Mouse (Mus musculus): ENCODE results near the gene Spg7. TPM values are rescaled to one million over a fixed set of nuclear protein-coding genes. Genes with fewer than 3 reads are reported as not detected.
"Not testable (repeated sequence)": the region's sequence is repeated elsewhere in the genome, so short reads cannot be mapped to it uniquely, and the experiment has no call there.

Gene Spg7
- polyA plus RNA-seq, 1 experiment from 2014 or later: 77.3 TPM

GRCm38 (mm10) chr8:123041008-123041773, 21.6 kb upstream of the Spg7 start:
- Histone ChIP-seq H3K36me3 (peaks cover 7% of the 10 kb centered on the region; the same call in 1 of the 2 replicates), H3K4me1 (replicated peaks) (peaks cover 52% of the 10 kb centered on the region), H3K9ac (peak overlapping the region; percentile 100), H3K27ac (ENCODE audit: poor library complexity, severe bottlenecking) (peak overlapping the region; percentile 97), H3K4me2 (peak overlapping the region; percentile 87), H3K9me3 (replicated peaks) (no peaks in the 10 kb centered on the region), H3K27me3 (replicated peaks) (no peaks in the 10 kb centered on the region), H3K4me3 (peak overlapping the region; percentile 100)
- under 1% methylated on average over 59 of the region's 71 CpGs for WGBS
- ATAC-seq (ENCODE audit: insufficient number of reproducible peaks, low FRiP score): no peak

DNA sequence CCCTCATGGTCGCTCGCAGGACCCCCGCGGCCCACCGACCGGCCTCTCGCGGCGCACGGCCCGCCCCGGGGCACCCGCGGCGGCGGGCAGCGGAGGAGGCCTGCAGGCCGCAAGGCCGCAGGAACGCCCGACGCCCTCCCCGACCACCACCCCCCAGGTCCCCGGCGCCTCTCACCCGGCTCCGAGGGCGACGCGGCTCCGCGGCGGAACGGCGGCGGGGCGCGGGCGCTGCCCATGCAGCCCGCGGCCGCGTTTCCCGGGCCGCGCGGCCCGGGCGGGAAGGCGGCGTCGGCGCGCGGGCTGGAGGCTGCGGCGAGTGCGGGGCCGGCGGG, 21.0 kb upstream of the Spg7 start:
- peaks cover 47% of the 10 kb centered on the region for H3K4me1 ChIP-seq (replicated peaks)
- peak overlapping the region; percentile 100 for H3K4me3 ChIP-seq
- peak overlapping the region; percentile 87 for H3K4me2 ChIP-seq
- ATAC-seq (ENCODE audit: insufficient number of reproducible peaks, low FRiP score): peak; percentile 16
- WGBS: 2% methylated on average over 59 of the region's 60 CpGs
- no peaks in the 10 kb centered on the region for H3K27me3 ChIP-seq (replicated peaks)
- H3K9ac ChIP-seq: peak overlapping the region; percentile 100
- no peaks in the 10 kb centered on the region for H3K9me3 ChIP-seq (replicated peaks)
- H3K36me3 ChIP-seq: peaks cover 7% of the 10 kb centered on the region; the same call in 1 of the 2 replicates
- peak overlapping the region; percentile 97 for H3K27ac ChIP-seq (ENCODE audit: poor library complexity, severe bottlenecking)

DNA sequence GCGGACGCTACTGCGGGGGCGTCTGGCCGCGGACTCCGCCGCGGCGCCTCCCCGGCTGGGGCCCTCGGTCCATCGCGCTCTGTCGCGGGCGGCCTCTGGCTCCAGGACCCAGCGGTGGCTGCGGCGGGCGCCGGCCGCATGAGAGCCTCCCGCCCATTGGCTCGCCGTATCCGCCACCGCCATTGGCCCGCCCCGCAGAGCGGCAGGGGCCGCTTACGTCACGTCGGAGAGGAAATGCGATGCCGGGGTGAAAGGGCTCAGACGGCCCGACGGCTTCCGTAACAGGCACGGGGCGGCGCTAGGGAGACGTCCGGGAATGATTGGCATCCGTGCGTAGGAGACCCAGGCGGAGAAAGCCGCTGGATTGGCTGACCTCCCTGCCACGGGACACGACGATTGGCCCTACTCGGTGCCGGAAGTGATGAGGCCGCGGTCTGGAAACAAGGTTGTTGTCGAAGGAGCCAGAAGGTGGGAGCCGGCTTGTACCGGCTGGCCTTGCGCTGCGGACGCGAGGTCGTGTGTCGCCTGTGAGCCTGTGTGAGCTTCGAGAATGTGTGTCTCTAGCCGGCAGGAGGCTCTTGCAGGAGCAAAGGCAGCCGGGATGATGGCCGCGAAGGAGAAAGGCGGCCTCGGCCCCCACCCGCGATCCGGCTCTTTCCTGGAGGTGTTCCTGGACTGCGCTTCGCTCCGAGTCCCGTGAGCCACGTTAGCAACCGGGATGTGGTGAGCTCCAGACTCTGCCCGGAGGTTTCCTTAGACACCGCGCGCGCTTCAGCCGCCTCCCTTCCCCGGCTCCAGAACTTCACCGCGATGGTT, 20.4 kb upstream of the Spg7 start, which contains the start of gene Ankrd11:
TSS of gene Ankrd11 (minus strand) at position 120 of the 816 bp plus-strand sequence.
- 3% methylated on average over 90 of the region's 91 CpGs for WGBS
- peak; percentile 97 for ATAC-seq (ENCODE audit: insufficient number of reproducible peaks, low FRiP score)
- peak within 1 kb of the TSS; percentile 99 for H3K27ac ChIP-seq (ENCODE audit: poor library complexity, severe bottlenecking)
- H3K9ac ChIP-seq: peak within 1 kb of the TSS; percentile 100
- H3K4me1 ChIP-seq (replicated peaks): peaks cover 41% of the 10 kb centered on the region
- H3K36me3 ChIP-seq: peaks cover 7% of the 10 kb centered on the region; the same call in 1 of the 2 replicates
- H3K9me3 ChIP-seq (replicated peaks): no peaks in the 10 kb centered on the region
- peak within 1 kb of the TSS; percentile 87 for H3K4me2 ChIP-seq
- H3K4me3 ChIP-seq: peak within 1 kb of the TSS; percentile 100
- no peaks in the 10 kb centered on the region for H3K27me3 ChIP-seq (replicated peaks)

- peaks cover 7% of the 10 kb centered on the region; the same call in 1 of the 2 replicates for H3K36me3 ChIP-seq
- peaks cover 37% of the 10 kb centered on the region for H3K4me1 ChIP-seq (replicated peaks)
- peak overlapping the region; percentile 91 for H3K9ac ChIP-seq
- H3K27ac ChIP-seq (ENCODE audit: poor library complexity, severe bottlenecking): peak overlapping the region; percentile 99
- H3K4me3 ChIP-seq: peak overlapping the region; percentile 100
- H3K4me2 ChIP-seq: peak overlapping the region; percentile 81
- no peak for ATAC-seq (ENCODE audit: insufficient number of reproducible peaks, low FRiP score)
- WGBS: 17% methylated on average over 22 of the region's 22 CpGs
- H3K9me3 ChIP-seq (replicated peaks): no peaks in the 10 kb centered on the region
- H3K27me3 ChIP-seq (replicated peaks): no peaks in the 10 kb centered on the region
These were observed 19.6 kb upstream of the Spg7 start for GRCm38 (mm10) chr8:123042974-123043625.

DNA sequence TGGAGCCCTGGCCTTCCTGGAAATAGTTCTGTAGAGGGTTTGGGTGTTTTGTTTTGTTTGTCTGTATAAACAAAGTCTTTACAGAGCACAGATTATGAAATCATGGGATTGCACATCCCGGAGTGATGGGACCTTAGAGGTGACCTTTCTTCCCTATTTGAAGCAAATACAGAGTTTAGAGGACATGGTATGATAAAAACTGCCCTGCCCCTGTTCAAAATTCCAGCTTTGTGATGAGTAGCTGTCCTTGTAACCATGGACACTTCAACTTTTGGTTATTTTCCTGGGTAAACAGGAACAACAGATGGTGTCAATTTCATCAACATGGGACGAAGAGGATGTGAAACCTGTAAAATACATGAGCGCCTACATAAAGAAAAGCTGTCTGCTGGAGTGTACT, 18.8 kb upstream of the Spg7 start:
- H3K9me3 ChIP-seq (replicated peaks): no peaks in the 10 kb centered on the region
- H3K27me3 ChIP-seq (replicated peaks): no peaks in the 10 kb centered on the region
- no peak overlapping the region for H3K27ac ChIP-seq (ENCODE audit: poor library complexity, severe bottlenecking)
- peaks cover 31% of the 10 kb centered on the region for H3K4me1 ChIP-seq (replicated peaks)
- WGBS: 87% methylated on average over 3 of the region's 3 CpGs
- H3K4me3 ChIP-seq: no peak overlapping the region
- H3K4me2 ChIP-seq: no peak overlapping the region
- peaks cover 7% of the 10 kb centered on the region; the same call in 1 of the 2 replicates for H3K36me3 ChIP-seq
- ATAC-seq (ENCODE audit: insufficient number of reproducible peaks, low FRiP score): no peak
- H3K9ac ChIP-seq: no peak overlapping the region

GRCm38 (mm10) chr8:123044743-123045425, 17.9 kb upstream of the Spg7 start:
- WGBS: 92% methylated on average over 23 of the region's 23 CpGs
- H3K4me1 ChIP-seq (replicated peaks): peaks cover 23% of the 10 kb centered on the region
- H3K4me3 ChIP-seq; H3K36me3 ChIP-seq; H3K27me3 ChIP-seq (replicated peaks); H3K9me3 ChIP-seq (replicated peaks); H3K4me2 ChIP-seq; H3K27ac ChIP-seq (ENCODE audit: poor library complexity, severe bottlenecking); H3K9ac ChIP-seq; ATAC-seq (ENCODE audit: insufficient number of reproducible peaks, low FRiP score): not testable (repeated sequence)

DNA sequence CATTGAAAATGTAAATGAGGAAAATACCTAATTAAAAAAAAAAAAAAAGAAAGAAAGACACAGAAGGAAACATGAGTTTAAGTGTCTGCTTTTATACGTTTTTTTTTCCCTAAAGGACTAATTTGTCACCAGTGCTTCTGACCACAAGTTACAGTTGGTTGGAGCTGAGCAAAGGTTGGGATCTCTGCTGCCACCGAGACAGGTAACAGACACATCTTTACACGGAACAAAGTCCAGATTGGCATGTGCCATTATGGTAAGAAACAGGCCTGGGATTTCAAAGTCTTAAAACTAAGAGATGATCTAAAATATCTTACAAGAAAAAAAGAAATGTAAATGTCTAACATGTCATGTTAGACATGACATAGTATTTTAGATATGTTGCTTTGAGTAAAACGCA, 16.0 kb upstream of the Spg7 start:
- Histone ChIP-seq H3K9ac (no peak overlapping the region), H3K27ac (ENCODE audit: poor library complexity, severe bottlenecking) (no peak overlapping the region), H3K36me3 (peaks cover 7% of the 10 kb centered on the region; the same call in 1 of the 2 replicates), H3K4me1 (replicated peaks) (peaks cover 12% of the 10 kb centered on the region), H3K4me2 (no peak overlapping the region), H3K27me3 (replicated peaks) (no peaks in the 10 kb centered on the region), H3K4me3 (no peak overlapping the region), H3K9me3 (replicated peaks) (no peaks in the 10 kb centered on the region)
- 76% methylated on average over 4 of the region's 4 CpGs for WGBS
- no peak for ATAC-seq (ENCODE audit: insufficient number of reproducible peaks, low FRiP score)

- H3K4me1 ChIP-seq (replicated peaks): peaks cover 12% of the 10 kb centered on the region
- no peaks in the 10 kb centered on the region for H3K9me3 ChIP-seq (replicated peaks)
- H3K9ac ChIP-seq: no peak overlapping the region
- no peaks in the 10 kb centered on the region for H3K27me3 ChIP-seq (replicated peaks)
- ATAC-seq (ENCODE audit: insufficient number of reproducible peaks, low FRiP score): no peak
- WGBS: 86% methylated on average over 7 of the region's 7 CpGs
- no peak overlapping the region for H3K4me2 ChIP-seq
- H3K4me3 ChIP-seq: no peak overlapping the region
- peaks cover 7% of the 10 kb centered on the region; the same call in 1 of the 2 replicates for H3K36me3 ChIP-seq
- H3K27ac ChIP-seq (ENCODE audit: poor library complexity, severe bottlenecking): no peak overlapping the region
These were observed 14.9 kb upstream of the Spg7 start for GRCm38 (mm10) chr8:123047827-123048226.

DNA sequence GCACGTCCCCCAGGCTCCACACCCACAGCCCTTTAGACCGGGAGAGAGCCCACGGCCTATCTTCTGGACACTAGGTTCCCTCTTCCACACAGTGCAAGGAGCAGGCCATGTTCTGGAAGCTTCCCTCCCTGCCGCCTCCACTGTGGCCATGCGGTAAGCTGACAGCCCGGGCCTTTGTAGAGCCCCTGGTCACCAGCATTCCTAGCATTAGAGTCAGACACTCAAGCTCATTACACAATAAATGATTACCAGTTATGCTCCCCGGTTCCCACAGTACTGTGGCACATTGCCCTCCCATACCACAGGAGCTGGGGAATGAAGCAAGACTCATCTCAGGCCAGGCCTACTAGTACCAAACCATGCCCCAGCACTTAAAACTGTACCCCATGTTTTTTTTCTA, 14.3 kb upstream of the Spg7 start:
- H3K27ac ChIP-seq (ENCODE audit: poor library complexity, severe bottlenecking): no peak overlapping the region
- H3K4me1 ChIP-seq (replicated peaks): peaks cover 8% of the 10 kb centered on the region
- WGBS: 83% methylated on average over 7 of the region's 7 CpGs
- H3K9me3 ChIP-seq (replicated peaks): no peaks in the 10 kb centered on the region
- no peak overlapping the region for H3K4me3 ChIP-seq
- no peak overlapping the region for H3K4me2 ChIP-seq
- H3K36me3 ChIP-seq: peaks cover 7% of the 10 kb centered on the region; the same call in 1 of the 2 replicates
- no peak overlapping the region for H3K9ac ChIP-seq
- no peak for ATAC-seq (ENCODE audit: insufficient number of reproducible peaks, low FRiP score)
- no peaks in the 10 kb centered on the region for H3K27me3 ChIP-seq (replicated peaks)

- H3K4me1 ChIP-seq (replicated peaks): no peaks in the 10 kb centered on the region
- no peak for ATAC-seq (ENCODE audit: insufficient number of reproducible peaks, low FRiP score)
These were observed 11.3 kb upstream of the Spg7 start for GRCm38 (mm10) chr8:123051458-123051857.

More at GRCm38 (mm10) chr8:123051458-123051857, 11.3 kb upstream of the Spg7 start:
- WGBS: 63% methylated on average over 5 of the region's 5 CpGs
- no peak overlapping the region for H3K27ac ChIP-seq (ENCODE audit: poor library complexity, severe bottlenecking)
- no peaks in the 10 kb centered on the region for H3K9me3 ChIP-seq (replicated peaks)
- no peak overlapping the region for H3K9ac ChIP-seq
- H3K4me3 ChIP-seq: no peak overlapping the region
- H3K27me3 ChIP-seq (replicated peaks): no peaks in the 10 kb centered on the region
- no peak overlapping the region for H3K4me2 ChIP-seq
- no peaks in the 10 kb centered on the region for H3K36me3 ChIP-seq
